Mouse (Mus musculus): Measurements from ENCODE around the gene Sh3d21.
A peak's percentile ranks its signal among the peaks of the same experiment; 100 is the strongest.

The Sh3d21 gene

GRCm38 (mm10) chr4:126109613-126110373 is 53.5 kb downstream of the Sh3d21 start:
- peak; percentile 86 for DNase-seq (ENCODE audit: low spot score)

GRCm38 (mm10) chr4:126108061-126108740 is 55.1 kb downstream of the Sh3d21 start:
- DNase-seq (ENCODE audit: low spot score): peak; percentile 45

GRCm38 (mm10) chr4:126105131-126105783 is 58.0 kb downstream of the Sh3d21 start:
- DNase-seq (ENCODE audit: low spot score): no peak

GRCm38 (mm10) chr4:126104261-126105075 is 58.8 kb downstream of the Sh3d21 start:
- DNase-seq (ENCODE audit: low spot score): no peak

- DNase-seq (ENCODE audit: low spot score): peak; percentile 98
Observed at GRCm38 (mm10) chr4:126103590-126104068, 59.7 kb downstream of the Sh3d21 start, which contains the start of gene Stk40. Gene Stk40 (plus strand): TSS chr4:126103957.

- peak; percentile 98 for DNase-seq (ENCODE audit: low spot score)
Observed at GRCm38 (mm10) chr4:126103057-126103581, 60.2 kb downstream of the Sh3d21 start.

- peak; percentile 75 for DNase-seq (ENCODE audit: low spot score)
Observed at GRCm38 (mm10) chr4:126102061-126102841, 61.0 kb downstream of the Sh3d21 start.

- DNase-seq (ENCODE audit: low spot score): no peak
Observed at GRCm38 (mm10) chr4:126100764-126101163, 62.5 kb downstream of the Sh3d21 start.
